Mouse (Mus musculus) midbrain, embryonic 12.5 days (tissue): ENCODE measurements around the gene Zfp408. TPM values are rescaled to one million over a fixed set of nuclear protein-coding genes. Genes with fewer than 3 reads are reported as not detected.

ENCODE experiments used
- ATAC-seq: fragments of 200-750 bp; cut with Nextera tagmentation; 2 replicates; pipeline ENCODE4 v1.8.0; 2017; ENCODE audit warnings: low read depth, moderate TSS enrichment, moderate library complexity; ENCODE audit not compliant: low FRiP score
- H3K27ac ChIP-seq: fragments of 300-500 bp; sonication (generic); replicated peaks from 2 replicates; pipeline ENCODE4 v1.5.1; 2016; ENCODE audit warnings: mild to moderate bottlenecking
- H3K27me3 ChIP-seq: fragments of 300-500 bp; sonication (generic); 2 replicates; pipeline ENCODE4 v1.6.1; 2016; ENCODE audit warnings: mild to moderate bottlenecking
- H3K36me3 ChIP-seq: fragments of 300-500 bp; sonication (generic); 2 replicates; pipeline ENCODE4 v1.6.1; 2016
- H3K4me1 ChIP-seq: fragments of 300-500 bp; sonication (generic); 2 replicates; pipeline ENCODE4 v1.6.1; 2016
- H3K4me2 ChIP-seq: fragments of 300-500 bp; sonication (generic); replicated peaks from 2 replicates; pipeline ENCODE4 v1.6.1; 2016; ENCODE audit warnings: mild to moderate bottlenecking, moderate library complexity
- H3K4me3 ChIP-seq: fragments of 300-500 bp; sonication (generic); 2 replicates; pipeline ENCODE4 v1.5.1; 2016; ENCODE audit warnings: mild to moderate bottlenecking
- H3K9ac ChIP-seq: fragments of 300-500 bp; sonication (generic); replicated peaks from 2 replicates; pipeline ENCODE4 v1.6.1; 2016; ENCODE audit warnings: mild to moderate bottlenecking, moderate library complexity
- H3K9me3 ChIP-seq: fragments of 300-500 bp; sonication (generic); 2 replicates; pipeline ENCODE4 v1.6.1; 2016; ENCODE audit warnings: mild to moderate bottlenecking
- WGBS: fragments of 180-500 bp; shearing (Covaris S2); methylation state at CpG from one replicate; pipeline ENCODE4 v1.1.7; 2016; 5-methylcytosine and 5-hydroxymethylcytosine counted together
- polyA plus RNA-seq: library from polyadenylated mRNA; unstranded; fragments of >200 nt; fragmentation: Nextera tagmentation; extraction: Ambion mirVana; gene quantifications from 2 replicates; pipeline ENCODE4 v1.2.1, GENCODE M21; 2016

Zfp408 gene
- polyA plus RNA-seq, 1 experiment from 2014 or later: 11.0 TPM

DNA sequence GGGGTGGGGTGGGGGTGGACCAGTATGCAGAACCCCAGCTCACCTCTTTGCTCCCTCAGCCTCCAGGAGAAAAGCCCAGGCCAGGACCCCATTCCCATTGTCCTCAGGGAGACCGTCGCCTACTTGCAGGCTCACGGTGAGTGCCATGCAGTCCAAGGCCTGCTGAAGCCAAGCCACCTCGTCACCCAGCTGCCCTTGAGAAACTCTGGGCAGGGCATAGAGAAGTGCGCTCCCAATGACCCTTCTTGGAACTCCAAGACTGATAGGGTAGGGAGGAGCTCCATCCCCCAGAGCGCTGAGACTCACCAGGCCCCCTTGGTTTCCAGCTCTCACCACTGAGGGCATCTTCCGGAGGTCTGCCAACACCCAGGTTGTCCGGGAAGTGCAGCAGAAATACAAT is 19.7 kb upstream of the Zfp408 start:
- Histone ChIP-seq H3K4me2 (no peak overlapping the region), H3K27me3 (no peaks in the 10 kb centered on the region), H3K36me3 (peaks cover 71% of the 10 kb centered on the region), H3K9me3 (no peaks in the 10 kb centered on the region), H3K9ac (no peak overlapping the region), H3K27ac (no peak overlapping the region), H3K4me1 (no peaks in the 10 kb centered on the region), H3K4me3 (no peak overlapping the region)
- ATAC-seq: no peak
- WGBS: 91% methylated on average over 8 of the region's 8 CpGs

DNA sequence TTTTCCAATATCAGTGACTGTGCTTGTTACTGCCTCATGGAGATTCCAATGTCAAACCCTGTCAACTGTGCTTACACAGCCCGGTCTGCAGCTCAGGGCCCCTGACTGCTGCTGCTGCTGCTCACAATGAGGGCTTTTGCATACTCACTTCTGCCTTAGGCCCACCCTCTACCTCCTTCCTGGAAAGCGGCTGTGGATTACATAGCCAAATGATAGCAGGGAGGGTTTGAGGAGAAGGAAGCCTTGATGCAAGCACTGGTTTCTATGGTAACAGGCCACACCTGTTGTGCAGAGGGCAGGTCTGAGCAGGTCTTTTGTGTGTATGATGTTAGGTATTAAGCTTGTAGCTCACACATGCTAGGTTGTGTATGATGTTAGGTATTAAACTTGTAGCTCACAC is 18.2 kb upstream of the Zfp408 start:
- H3K36me3 ChIP-seq: peaks cover 77% of the 10 kb centered on the region
- no peak overlapping the region for H3K4me3 ChIP-seq
- no peaks in the 10 kb centered on the region for H3K4me1 ChIP-seq
- 77% methylated on average over 2 of the region's 2 CpGs for WGBS
- no peak overlapping the region for H3K27ac ChIP-seq
- no peaks in the 10 kb centered on the region for H3K27me3 ChIP-seq
- no peak for ATAC-seq
- H3K4me2 ChIP-seq: no peak overlapping the region
- H3K9me3 ChIP-seq: no peaks in the 10 kb centered on the region
- H3K9ac ChIP-seq: no peak overlapping the region

DNA sequence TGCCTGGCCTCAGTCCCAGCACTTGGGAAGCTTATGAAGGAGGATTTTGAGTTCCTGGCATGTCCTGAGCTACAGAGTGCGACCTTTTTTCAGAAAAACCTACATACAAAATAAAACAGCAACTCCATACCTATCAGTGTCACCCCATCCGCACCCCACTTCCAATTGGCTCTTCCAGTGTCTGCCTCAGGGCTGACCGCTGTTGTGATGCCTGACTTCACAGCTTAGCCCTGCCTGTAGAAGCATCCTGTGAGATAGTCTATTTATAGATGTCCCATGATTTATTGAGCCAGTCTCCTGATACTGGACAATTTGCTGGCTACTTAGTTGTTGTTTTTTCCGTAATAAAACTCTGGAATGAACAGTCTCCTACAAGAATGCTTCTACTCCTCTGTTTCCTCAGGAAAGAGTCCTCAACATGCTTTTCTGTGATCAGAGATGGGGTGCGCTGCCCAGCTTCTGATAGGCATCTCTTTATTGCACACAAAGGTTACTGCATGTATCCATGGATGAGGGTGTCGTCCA is 16.9 kb upstream of the Zfp408 start:
- H3K4me1 ChIP-seq: no peaks in the 10 kb centered on the region
- no peaks in the 10 kb centered on the region for H3K9me3 ChIP-seq
- 95% methylated on average over 6 of the region's 6 CpGs for WGBS
- H3K9ac ChIP-seq: no peak overlapping the region
- no peak overlapping the region for H3K4me3 ChIP-seq
- ATAC-seq: no peak
- no peak overlapping the region for H3K27ac ChIP-seq
- no peaks in the 10 kb centered on the region for H3K27me3 ChIP-seq
- H3K4me2 ChIP-seq: no peak overlapping the region
- peaks cover 88% of the 10 kb centered on the region for H3K36me3 ChIP-seq

DNA sequence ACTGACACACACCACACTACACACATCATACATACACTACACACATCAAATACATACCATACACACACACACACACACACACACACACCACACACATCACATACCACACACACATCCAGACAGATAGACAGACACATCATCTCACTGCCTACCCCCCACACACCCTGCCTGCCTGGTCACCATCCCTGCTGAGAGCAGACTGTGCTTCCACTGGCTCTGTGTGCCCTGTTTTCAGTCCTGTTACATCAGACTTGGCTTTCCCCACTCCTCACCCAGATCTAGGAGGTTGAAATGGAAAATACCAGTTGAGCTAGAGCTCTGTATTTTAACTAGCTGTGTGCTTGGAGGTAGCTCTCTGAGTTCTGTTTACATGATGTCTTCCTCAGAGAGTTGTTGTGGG is 15.2 kb upstream of the Zfp408 start:
- H3K9ac ChIP-seq: no peak overlapping the region
- H3K4me3 ChIP-seq: no peak overlapping the region
- ATAC-seq: no peak
- H3K36me3 ChIP-seq: peaks cover 78% of the 10 kb centered on the region
- no peaks in the 10 kb centered on the region for H3K9me3 ChIP-seq
- no peak overlapping the region for H3K4me2 ChIP-seq
- H3K4me1 ChIP-seq: no peaks in the 10 kb centered on the region
- no peak overlapping the region for H3K27ac ChIP-seq
- no peaks in the 10 kb centered on the region for H3K27me3 ChIP-seq

DNA sequence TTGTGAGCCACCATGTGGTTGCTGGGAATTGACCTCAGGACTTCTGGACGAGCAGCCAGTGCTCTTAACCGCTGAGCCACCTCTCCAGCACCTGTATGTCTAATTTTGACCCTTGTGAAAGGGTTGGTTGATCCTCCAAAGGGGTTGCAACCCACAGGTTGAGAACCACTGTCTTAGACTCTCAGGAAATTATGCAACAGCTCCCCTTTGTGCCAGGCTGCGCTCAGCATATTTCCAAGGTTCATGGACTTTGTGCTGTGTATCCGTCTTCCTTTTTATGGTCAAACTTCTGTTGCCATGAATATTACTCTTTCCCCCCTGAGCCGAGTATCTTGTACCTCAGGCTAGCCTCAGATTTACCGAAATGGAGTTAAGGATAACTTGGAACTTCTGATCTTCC is 11.4 kb upstream of the Zfp408 start:
- H3K27me3 ChIP-seq: no peaks in the 10 kb centered on the region
- no peak overlapping the region for H3K4me3 ChIP-seq
- peaks cover 71% of the 10 kb centered on the region for H3K36me3 ChIP-seq
- no peaks in the 10 kb centered on the region for H3K9me3 ChIP-seq
- no peak for ATAC-seq
- H3K4me1 ChIP-seq: no peaks in the 10 kb centered on the region
- no peak overlapping the region for H3K4me2 ChIP-seq
- H3K27ac ChIP-seq: no peak overlapping the region
- 91% methylated on average over 6 of the region's 6 CpGs for WGBS
- no peak overlapping the region for H3K9ac ChIP-seq

DNA sequence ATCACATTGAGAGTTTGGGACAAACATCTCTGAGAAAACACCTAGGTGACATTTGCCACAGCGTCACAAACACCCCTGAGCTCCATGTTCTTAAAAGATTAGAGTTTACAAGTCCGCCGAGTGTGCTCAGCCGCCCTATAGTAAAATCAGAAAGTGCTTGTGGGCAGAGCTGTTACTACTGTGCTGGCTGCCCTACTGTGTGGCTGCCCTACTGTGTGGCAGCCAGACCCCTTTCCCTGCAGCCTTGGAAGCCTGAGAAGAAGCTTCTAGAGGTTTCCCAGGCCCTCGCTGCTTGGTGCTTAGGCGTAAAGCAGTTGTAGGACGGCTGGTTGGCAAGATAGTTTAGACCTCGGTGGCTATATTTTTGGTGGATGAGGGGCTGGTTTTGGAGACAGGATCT is 10.1 kb upstream of the Zfp408 start:
- 96% methylated on average over 8 of the region's 8 CpGs for WGBS

DNA sequence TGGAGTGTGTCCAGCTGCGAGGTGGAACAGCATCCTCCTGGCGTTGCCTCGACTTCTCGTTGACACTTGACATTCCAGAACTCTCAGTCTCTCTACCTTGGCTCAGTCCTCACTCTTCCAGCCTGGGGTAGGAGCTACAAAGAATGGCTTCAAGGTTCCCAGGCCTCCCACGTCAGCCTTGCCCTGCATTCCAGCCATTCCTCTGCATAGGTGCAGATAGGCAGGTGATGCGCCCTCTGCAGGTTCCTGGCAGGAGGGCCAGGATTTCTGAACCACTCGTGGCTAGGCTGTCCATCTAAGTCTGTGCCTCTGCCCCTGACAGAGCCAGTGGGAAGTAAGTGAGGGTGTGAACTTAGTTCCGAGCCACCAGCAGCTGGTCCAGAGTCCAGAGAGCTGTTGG is 7.2 kb upstream of the Zfp408 start:
- H3K36me3 ChIP-seq: peaks cover 65% of the 10 kb centered on the region

More for the DNA sequence above, 10.1 kb upstream of the Zfp408 start:
- no peak overlapping the region for H3K27ac ChIP-seq
- ATAC-seq: no peak
- H3K4me3 ChIP-seq: no peak overlapping the region
- H3K4me1 ChIP-seq: no peaks in the 10 kb centered on the region
- H3K36me3 ChIP-seq: peaks cover 76% of the 10 kb centered on the region
- H3K4me2 ChIP-seq: no peak overlapping the region
- H3K9ac ChIP-seq: no peak overlapping the region
- H3K9me3 ChIP-seq: no peaks in the 10 kb centered on the region
- no peaks in the 10 kb centered on the region for H3K27me3 ChIP-seq

DNA sequence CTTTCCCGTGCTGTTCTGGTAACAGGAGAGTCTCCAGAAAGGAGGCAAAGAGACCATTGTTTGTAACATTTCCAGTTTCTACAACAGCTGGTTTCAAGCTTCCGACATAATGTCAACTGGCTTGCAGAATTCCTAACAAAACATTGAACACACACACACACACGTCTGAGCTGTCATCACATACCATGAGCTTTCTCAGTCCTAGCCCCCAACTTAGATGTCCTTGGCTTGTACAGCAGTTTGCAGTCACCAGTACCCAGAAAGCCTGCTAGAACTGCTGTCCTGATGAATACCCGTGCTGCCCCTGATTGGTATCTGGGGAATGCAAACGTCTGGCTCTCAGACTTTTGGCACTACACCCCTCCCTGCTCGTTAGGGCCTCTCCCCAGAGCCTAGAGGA is 6.2 kb upstream of the Zfp408 start:
- H3K27ac ChIP-seq: no peak overlapping the region
- no peak for ATAC-seq
- 90% methylated on average over 6 of the region's 6 CpGs for WGBS
- no peaks in the 10 kb centered on the region for H3K27me3 ChIP-seq
- H3K9me3 ChIP-seq: no peaks in the 10 kb centered on the region
- peaks cover 15% of the 10 kb centered on the region for H3K4me1 ChIP-seq
- no peak overlapping the region for H3K9ac ChIP-seq
- H3K4me3 ChIP-seq: no peak overlapping the region
- H3K36me3 ChIP-seq: peaks cover 59% of the 10 kb centered on the region
- no peak overlapping the region for H3K4me2 ChIP-seq

More for the DNA sequence above, 7.2 kb upstream of the Zfp408 start:
- no peak overlapping the region for H3K9ac ChIP-seq
- no peak for ATAC-seq
- no peaks in the 10 kb centered on the region for H3K27me3 ChIP-seq
- WGBS: 74% methylated on average over 8 of the region's 8 CpGs
- H3K27ac ChIP-seq: no peak overlapping the region
- no peak overlapping the region for H3K4me3 ChIP-seq
- no peak overlapping the region for H3K4me2 ChIP-seq
- peaks cover 10% of the 10 kb centered on the region; the same call in 1 of the 2 replicates for H3K4me1 ChIP-seq
- H3K9me3 ChIP-seq: no peaks in the 10 kb centered on the region

DNA sequence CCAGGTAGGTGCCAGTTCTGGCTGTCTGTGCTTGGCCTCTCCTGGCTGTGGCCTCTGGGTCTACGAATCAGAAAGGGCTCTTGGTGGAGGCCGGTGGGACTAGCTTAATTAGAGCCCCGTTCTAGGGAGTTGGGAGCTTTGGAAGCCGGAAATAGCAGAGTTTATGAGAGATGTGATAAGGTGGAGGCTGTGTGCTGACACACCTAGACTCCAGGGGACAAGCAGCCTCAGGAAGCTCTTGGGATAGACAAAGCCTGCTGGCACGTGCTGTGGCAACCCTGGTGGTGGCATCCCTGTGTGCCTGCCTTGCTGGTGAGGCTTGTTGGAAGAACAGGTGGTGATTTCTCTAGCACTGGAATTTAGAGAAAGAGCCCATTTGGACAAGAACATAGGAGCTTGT is 5.8 kb upstream of the Zfp408 start:
- WGBS: 89% methylated on average over 5 of the region's 5 CpGs
- H3K9ac ChIP-seq: no peak overlapping the region
- H3K36me3 ChIP-seq: peaks cover 59% of the 10 kb centered on the region
- H3K9me3 ChIP-seq: no peaks in the 10 kb centered on the region
- H3K4me2 ChIP-seq: no peak overlapping the region
- H3K27me3 ChIP-seq: no peaks in the 10 kb centered on the region
- no peak for ATAC-seq
- H3K4me1 ChIP-seq: peaks cover 19% of the 10 kb centered on the region
- no peak overlapping the region for H3K27ac ChIP-seq
- no peak overlapping the region for H3K4me3 ChIP-seq

DNA sequence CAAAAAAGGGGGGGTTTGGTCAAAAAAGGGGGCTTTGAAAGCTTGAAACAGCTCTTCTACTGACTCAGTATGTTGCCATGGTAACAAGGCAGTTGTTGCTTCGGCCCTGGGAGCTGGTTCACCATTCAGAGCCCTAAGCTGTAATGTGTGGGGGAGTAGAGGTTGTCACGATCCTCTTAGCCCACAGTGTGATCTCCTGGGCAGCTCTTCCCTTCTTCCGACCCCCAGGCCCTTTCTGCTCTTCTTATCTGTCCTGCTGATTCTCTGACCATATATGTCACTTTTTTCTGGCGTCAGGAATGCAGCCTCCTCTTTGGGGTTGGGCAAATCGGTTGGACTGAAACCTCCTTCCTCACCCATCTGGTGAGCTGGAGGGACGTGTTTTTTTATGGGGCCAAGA is 3.3 kb upstream of the Zfp408 start:
- no peaks in the 10 kb centered on the region for H3K9me3 ChIP-seq
- peaks cover 52% of the 10 kb centered on the region for H3K36me3 ChIP-seq
- no peak overlapping the region for H3K27ac ChIP-seq
- ATAC-seq: no peak
- peaks cover 28% of the 10 kb centered on the region for H3K4me1 ChIP-seq
- H3K4me3 ChIP-seq: no peak overlapping the region
- 43% methylated on average over 6 of the region's 6 CpGs for WGBS
- H3K9ac ChIP-seq: no peak overlapping the region
- H3K4me2 ChIP-seq: no peak overlapping the region
- no peaks in the 10 kb centered on the region for H3K27me3 ChIP-seq

DNA sequence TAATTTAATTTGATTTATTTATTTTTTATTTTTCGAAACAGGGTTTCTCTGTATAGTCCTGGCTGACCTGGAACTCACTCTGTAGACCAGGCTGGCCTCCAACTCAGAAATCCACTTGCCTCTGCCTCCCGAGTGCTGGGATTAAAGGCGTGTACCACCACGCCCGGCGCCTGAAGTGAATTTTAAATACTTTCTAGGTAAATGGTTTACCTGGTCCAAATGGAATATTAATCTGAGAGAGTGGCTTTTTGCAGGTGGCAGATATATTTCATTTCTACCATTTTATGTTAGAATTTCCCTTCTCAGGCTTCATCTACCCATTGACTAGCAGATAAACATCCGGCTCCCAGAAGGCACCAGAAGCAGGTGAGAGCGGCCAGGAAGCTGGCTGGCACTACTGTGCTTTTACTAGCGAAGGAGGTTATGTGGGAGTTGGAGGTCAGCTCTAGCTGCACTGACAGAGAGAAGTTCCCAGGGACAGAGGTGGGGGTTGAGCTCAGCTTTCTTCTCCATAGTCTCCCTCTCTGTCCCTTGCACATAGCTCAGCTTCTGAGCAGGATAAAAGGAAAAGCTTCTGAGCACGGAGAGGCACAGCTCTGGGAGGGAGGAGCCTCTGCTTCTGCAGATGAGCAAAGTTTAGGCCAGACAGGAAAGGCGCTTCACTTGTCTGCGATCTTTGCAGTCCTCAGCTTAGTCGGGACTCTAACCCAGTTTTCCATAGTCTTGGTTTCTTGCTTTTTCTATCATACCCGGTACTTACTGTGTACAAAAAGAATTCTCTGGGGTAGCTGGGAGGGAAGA is 2.1 kb upstream of the Zfp408 start:
- Histone ChIP-seq H3K9me3 (no peaks in the 10 kb centered on the region), H3K27me3 (no peaks in the 10 kb centered on the region), H3K4me1 (peaks cover 28% of the 10 kb centered on the region), H3K9ac (0 out of 2 replicates have a peak overlapping the region, but pooled peaks have one; percentile 11), H3K27ac (no peak overlapping the region), H3K36me3 (peaks cover 52% of the 10 kb centered on the region), H3K4me2 (no peak overlapping the region), H3K4me3 (no peak overlapping the region)
- 87% methylated on average over 14 of the region's 14 CpGs for WGBS
- ATAC-seq: no peak

DNA sequence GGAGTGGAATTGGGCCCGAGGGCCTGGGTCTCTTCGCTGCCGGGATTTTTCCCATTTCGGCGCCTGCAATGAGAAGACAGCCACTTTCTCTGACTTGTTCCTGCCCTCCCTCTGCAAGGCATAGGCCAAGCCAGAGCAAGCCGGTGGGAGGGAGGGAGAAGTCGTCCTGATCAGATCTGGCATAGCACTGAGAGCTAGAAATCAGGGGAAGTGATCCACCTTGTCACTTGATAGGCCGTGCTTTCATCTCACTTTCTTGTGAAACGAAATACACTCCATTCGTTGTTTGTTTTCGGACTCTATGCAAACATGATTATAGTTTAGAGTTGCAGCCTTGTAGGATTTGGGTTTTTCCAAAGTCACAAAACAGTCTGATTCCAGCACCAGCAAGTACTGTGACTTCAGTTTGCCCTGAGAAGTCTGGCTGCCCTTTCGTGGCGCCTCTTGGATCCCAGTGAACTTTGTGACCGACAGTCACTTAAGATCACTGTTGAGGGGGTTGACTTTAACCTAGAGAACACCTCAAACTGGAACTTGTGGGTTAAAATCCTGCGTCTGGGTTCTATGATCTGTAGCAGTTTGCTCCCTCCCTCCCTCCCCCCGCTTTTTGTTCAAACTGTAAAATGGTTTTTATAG is 887 bp upstream of the Zfp408 start:
- peak overlapping the region; percentile 80 for H3K27ac ChIP-seq
- H3K4me2 ChIP-seq: peak overlapping the region; percentile 100
- H3K9ac ChIP-seq: peak overlapping the region; percentile 95
- H3K9me3 ChIP-seq: no peaks in the 10 kb centered on the region
- peaks cover 52% of the 10 kb centered on the region for H3K36me3 ChIP-seq
- no peaks in the 10 kb centered on the region for H3K27me3 ChIP-seq
- WGBS: 14% methylated on average over 16 of the region's 16 CpGs
- ATAC-seq: peak; percentile 71
- peak overlapping the region; percentile 90 for H3K4me3 ChIP-seq
- peaks cover 28% of the 10 kb centered on the region for H3K4me1 ChIP-seq
